Mouse (Mus musculus) lung, embryonic 16.5 days (tissue): ENCODE results near the gene Pafah2. TPM values are rescaled to one million over a fixed set of nuclear protein-coding genes. Genes with fewer than 3 reads are reported as not detected.

Source experiments
- ATAC-seq: fragments of 200-750 bp; cut with Nextera tagmentation; 2 replicates; pipeline ENCODE4 v1.8.0; 2017; ENCODE audit warnings: low read depth, mild to moderate bottlenecking, moderate library complexity
- H3K27ac ChIP-seq: fragments of 300-500 bp; sonication (generic); 2 replicates; pipeline ENCODE4 v1.5.1; 2014; ENCODE audit warnings: mild to moderate bottlenecking, control low read depth, low read length
- H3K27me3 ChIP-seq: fragments of 300-500 bp; sonication (generic); 2 replicates; pipeline ENCODE4 v1.6.1; 2014; ENCODE audit warnings: low read depth, low read length, mixed read lengths; ENCODE audit not compliant: control insufficient read depth, insufficient read depth
- H3K36me3 ChIP-seq: fragments of 300-500 bp; sonication (generic); 2 replicates; pipeline ENCODE4 v1.6.1; 2014; ENCODE audit warnings: low read length; ENCODE audit not compliant: control insufficient read depth, insufficient read depth
- H3K4me1 ChIP-seq: fragments of 300-500 bp; sonication (generic); replicated peaks from 2 replicates; pipeline ENCODE4 v1.6.1; 2014; ENCODE audit warnings: low read length, mixed read lengths; ENCODE audit not compliant: control insufficient read depth, insufficient read depth
- H3K4me2 ChIP-seq: fragments of 300-500 bp; sonication (generic); 2 replicates; pipeline ENCODE4 v1.6.1; 2014; ENCODE audit warnings: low read depth, low read length, control low read depth
- H3K4me3 ChIP-seq: fragments of 300-500 bp; sonication (generic); 2 replicates; pipeline ENCODE4 v1.5.1; 2014; ENCODE audit warnings: mild to moderate bottlenecking, low read length, control low read depth
- H3K9ac ChIP-seq: fragments of 300-500 bp; sonication (generic); 2 replicates; pipeline ENCODE4 v1.6.1; 2014; ENCODE audit warnings: low read length, control low read depth
- H3K9me3 ChIP-seq: fragments of 300-500 bp; sonication (generic); 2 replicates; pipeline ENCODE4 v1.6.1; 2016; ENCODE audit warnings: low read length; ENCODE audit not compliant: control insufficient read depth
- WGBS: fragments of 180-500 bp; shearing (Covaris S2); extraction: QIAGEN DNeasy Blood & Tissue Kit; methylation state at CpG from one replicate; pipeline ENCODE4 v1.1.7; 2014; 5-methylcytosine and 5-hydroxymethylcytosine counted together
- microRNA-seq: library from miRNA; unstranded; fragments of <30 nt; microRNA quantifications from one replicate; pipeline ENCODE4, GENCODE M21; 2016
- polyA plus RNA-seq: library from polyadenylated mRNA; unstranded; fragments of >200 nt; fragmentation: Nextera tagmentation; extraction: Ambion mirVana; gene quantifications from 2 replicates; pipeline ENCODE4 v1.2.1, GENCODE M21; 2015

Pafah2 gene
- polyA plus RNA-seq, 1 experiment from 2014 or later = 14.3 TPM

DNA sequence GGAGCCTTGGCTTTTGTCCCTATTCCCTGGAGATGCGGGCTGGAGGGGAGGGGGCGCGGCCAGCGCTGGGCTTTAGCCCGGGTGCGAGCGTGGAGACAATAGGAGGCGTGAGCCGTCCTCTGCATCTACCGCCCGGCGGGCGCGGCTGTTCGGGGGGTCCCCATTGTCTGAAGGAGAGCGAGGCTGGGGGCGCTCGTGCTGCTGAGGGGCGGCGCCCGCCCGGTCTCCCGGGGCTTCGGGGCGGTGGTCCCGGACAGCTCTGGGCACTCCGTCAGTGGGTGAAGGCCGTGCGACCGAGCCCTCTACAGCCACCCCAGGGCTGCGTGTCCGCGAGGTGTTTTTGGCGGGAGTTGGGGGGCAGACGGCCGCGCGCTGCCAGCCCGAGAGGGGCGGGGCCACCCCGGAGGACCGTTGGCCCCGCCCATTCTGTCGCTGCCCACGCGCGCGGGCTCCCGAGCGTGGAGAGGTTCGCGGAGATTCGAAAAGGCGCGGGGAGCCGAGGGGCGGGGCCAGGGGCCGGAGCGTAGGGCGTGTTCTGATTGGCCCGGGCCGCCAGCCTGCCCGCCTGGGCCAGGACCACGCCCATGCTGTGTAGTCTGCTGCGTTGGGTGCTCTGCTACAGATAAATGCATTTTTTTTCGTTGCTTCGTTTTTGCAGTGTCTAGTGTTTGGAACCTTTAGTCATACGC is 72.6 kb downstream of the Pafah2 start:
- Histone ChIP-seq H3K9ac (peak overlapping the region; percentile 93), H3K4me1 (peaks cover 10% of the 10 kb centered on the region), H3K36me3 (peaks cover 19% of the 10 kb centered on the region), H3K4me2 (peak overlapping the region; percentile 78), H3K27ac (peak overlapping the region; percentile 96), H3K27me3 (no peaks in the 10 kb centered on the region), H3K4me3 (peak overlapping the region; percentile 92), H3K9me3 (0 out of 2 replicates have a peak, but pooled peaks cover 2% of the 10 kb centered on the region)
- 0% methylated on average over 48 of the region's 68 CpGs for WGBS
- peak; percentile 90 for ATAC-seq

DNA sequence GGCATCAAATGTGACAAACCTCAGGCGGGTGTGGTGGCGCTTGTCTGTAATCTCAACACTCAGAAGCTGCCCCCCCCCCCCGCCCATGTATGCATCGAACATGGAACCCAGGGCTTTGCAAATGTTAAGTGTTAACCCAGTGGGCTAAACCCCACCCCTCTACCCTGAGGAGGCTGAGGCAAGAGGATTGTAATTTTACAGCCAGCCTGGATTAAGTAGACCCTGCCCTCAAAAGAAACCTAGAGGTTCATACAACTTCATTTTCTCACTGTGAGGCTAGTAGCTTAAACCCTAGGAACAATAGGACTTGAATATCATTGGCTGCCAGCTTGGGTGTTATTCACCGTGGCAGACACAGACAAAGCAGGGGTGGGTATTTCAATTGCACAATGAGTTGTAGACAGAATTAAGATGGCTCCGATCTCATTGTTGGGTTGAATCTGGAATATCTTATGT is 73.2 kb downstream of the Pafah2 start:
- H3K27ac ChIP-seq = peak overlapping the region; percentile 52; the same call in 1 of the 2 replicates
- peaks cover 10% of the 10 kb centered on the region for H3K4me1 ChIP-seq
- peak overlapping the region; percentile 78 for H3K4me2 ChIP-seq
- peak overlapping the region; percentile 92 for H3K4me3 ChIP-seq
- peak overlapping the region; percentile 93 for H3K9ac ChIP-seq
- peaks cover 26% of the 10 kb centered on the region for H3K36me3 ChIP-seq
- 0 out of 2 replicates have a peak, but pooled peaks cover 2% of the 10 kb centered on the region for H3K9me3 ChIP-seq
- H3K27me3 ChIP-seq = no peaks in the 10 kb centered on the region
- 6% methylated on average over 6 of the region's 6 CpGs for WGBS
- peak; percentile 5; the same call in 1 of the 2 replicates for ATAC-seq

DNA sequence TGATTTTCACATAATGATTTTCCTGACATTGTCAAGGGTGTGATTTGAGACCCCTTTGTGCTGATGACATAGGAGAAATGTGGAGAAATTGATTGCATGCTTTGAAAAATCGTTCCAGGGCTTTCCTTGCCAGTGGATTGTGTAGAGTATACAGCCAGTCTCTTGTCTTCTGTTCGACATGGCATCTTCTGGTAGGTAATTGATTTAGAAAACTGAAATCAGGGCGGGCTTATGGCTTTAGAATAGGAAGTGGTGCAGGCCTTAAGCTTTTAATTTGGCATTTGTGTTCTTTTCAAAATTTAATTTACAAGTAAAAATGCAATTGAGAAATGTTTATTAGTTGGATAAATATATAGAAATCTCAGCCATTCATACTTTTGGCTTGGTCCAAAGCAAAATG is 73.9 kb downstream of the Pafah2 start:
- Histone ChIP-seq H3K27ac (no peak overlapping the region), H3K4me1 (peaks cover 10% of the 10 kb centered on the region), H3K9ac (peak overlapping the region; percentile 54; the same call in 1 of the 2 replicates), H3K9me3 (0 out of 2 replicates have a peak, but pooled peaks cover 2% of the 10 kb centered on the region), H3K27me3 (no peaks in the 10 kb centered on the region), H3K4me3 (peak overlapping the region; percentile 92), H3K4me2 (peak overlapping the region; percentile 78), H3K36me3 (peaks cover 31% of the 10 kb centered on the region)
- 53% methylated on average over 3 of the region's 3 CpGs for WGBS
- ATAC-seq = no peak

DNA sequence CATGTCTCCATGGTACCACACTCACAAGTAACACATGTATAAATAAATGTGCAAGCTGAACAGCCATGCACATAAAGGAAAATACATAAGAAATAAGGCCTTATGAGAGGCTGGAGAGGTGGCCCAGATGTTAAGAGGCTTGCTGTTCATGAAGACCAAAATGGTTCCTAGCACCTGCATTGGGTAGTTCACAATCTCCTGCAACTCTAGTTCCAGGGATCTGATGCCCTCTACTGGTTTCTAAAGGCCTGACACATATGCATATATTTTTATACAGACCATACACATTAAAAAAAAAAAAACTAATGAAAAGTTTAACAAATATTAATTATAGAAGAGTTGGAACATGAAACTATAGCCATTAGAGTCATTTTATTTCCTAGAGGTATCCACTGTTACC is 75.3 kb downstream of the Pafah2 start:
- no peak for ATAC-seq
- Histone ChIP-seq H3K27me3 (no peaks in the 10 kb centered on the region), H3K4me2 (no peak overlapping the region), H3K9ac (no peak overlapping the region), H3K4me3 (no peak overlapping the region), H3K27ac (no peak overlapping the region), H3K4me1 (peaks cover 10% of the 10 kb centered on the region), H3K36me3 (peaks cover 37% of the 10 kb centered on the region), H3K9me3 (0 out of 2 replicates have a peak, but pooled peaks cover 2% of the 10 kb centered on the region)

DNA sequence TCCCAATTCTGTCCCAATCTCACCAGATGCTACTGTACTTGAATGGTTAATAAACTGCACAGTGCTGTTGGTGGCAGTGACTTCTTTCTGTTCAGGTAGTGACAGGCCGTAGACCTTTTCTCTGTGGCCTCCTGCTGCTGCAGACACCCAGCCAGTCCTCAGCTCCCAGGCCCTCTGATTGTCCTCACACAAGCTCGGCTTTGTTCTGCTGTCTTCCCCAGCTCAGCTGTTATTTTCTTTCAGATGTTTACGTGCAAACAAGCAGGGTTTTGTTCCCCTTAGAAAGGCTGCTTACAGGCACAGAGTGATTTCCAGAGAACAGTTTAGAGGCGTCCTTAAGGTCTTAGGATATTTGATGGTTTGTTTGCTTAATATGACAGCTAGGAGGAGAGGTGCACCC is 77.6 kb downstream of the Pafah2 start:
- no peak overlapping the region for H3K4me2 ChIP-seq
- H3K36me3 ChIP-seq = peaks cover 37% of the 10 kb centered on the region

DNA sequence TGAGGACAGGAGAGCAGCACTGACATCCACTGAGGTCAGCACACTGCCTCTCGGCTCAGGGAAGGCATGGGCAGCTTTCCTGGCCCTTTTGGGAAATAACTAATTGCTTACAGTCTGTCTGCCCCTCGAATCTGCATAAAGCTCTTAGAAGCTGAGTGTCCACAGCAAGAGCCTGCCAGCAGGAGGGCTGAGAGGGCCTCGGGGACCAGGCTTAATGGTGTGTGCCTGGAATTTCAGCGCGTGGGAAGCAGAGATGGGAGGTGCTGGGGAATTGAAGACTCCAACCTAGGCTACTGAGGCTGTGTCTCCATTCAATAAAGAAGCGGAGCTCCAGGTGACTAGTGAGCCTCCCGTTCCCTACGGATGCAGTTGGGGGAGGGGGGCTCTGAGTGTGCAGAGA is 78.1 kb downstream of the Pafah2 start:
- Histone ChIP-seq H3K4me3 (no peak overlapping the region), H3K4me1 (peaks cover 5% of the 10 kb centered on the region), H3K9ac (no peak overlapping the region), H3K27me3 (no peaks in the 10 kb centered on the region; the same call in 1 of the 2 replicates), H3K36me3 (peaks cover 37% of the 10 kb centered on the region), H3K4me2 (no peak overlapping the region), H3K9me3 (0 out of 2 replicates have a peak, but pooled peaks cover 2% of the 10 kb centered on the region), H3K27ac (no peak overlapping the region)
- ATAC-seq = no peak
- WGBS = 78% methylated on average over 8 of the region's 8 CpGs

More for the DNA sequence above, 77.6 kb downstream of the Pafah2 start:
- Histone ChIP-seq H3K27ac (no peak overlapping the region), H3K9me3 (0 out of 2 replicates have a peak, but pooled peaks cover 2% of the 10 kb centered on the region), H3K4me1 (peaks cover 5% of the 10 kb centered on the region), H3K9ac (no peak overlapping the region), H3K27me3 (no peaks in the 10 kb centered on the region; the same call in 1 of the 2 replicates), H3K4me3 (no peak overlapping the region)
- 80% methylated on average over 4 of the region's 4 CpGs for WGBS
- ATAC-seq = no peak

DNA sequence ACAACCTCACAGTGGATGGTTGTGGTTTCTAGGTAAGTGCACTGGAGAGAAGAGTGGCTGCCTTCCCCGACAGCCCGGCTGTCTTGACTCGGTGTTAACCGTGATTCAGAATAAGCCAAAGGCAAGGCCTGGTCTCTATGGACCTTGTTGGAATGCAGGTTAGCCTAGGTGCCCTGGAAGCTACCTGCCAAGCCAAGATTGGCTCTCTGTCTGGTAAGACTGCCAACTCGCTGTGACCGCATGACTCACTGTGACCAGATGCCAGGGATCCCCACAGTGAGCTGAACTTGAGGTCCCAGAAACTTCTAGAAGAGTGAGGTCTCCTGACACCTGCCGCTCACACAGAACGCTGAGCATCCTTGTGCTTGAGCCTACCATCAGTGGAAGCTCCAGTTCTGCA is 80.8 kb downstream of the Pafah2 start:
- Histone ChIP-seq H3K36me3 (peaks cover 26% of the 10 kb centered on the region), H3K27ac (no peak overlapping the region), H3K27me3 (no peaks in the 10 kb centered on the region; the same call in 1 of the 2 replicates), H3K9me3 (no peaks in the 10 kb centered on the region), H3K4me2 (no peak overlapping the region), H3K4me3 (no peak overlapping the region), H3K4me1 (0 out of 2 replicates have a peak, but pooled peaks cover 2% of the 10 kb centered on the region), H3K9ac (no peak overlapping the region)
- 81% methylated on average over 8 of the region's 8 CpGs for WGBS
- no peak for ATAC-seq

Small RNAs within 50 kb of the gene (microRNA-seq; reads per million reads assigned to microRNA genes)
- 2.2 reads per million, percentile 4 among the genes with 10 or more reads in this experiment for gene Gm23634

Other genes with a start within 250 kb of the Pafah2 start
- gene Cep85, start 209.2 kb upstream of the Pafah2 start, polyA plus RNA-seq = 51.9 and 56.1 TPM in 2 replicates
- gene Gm7534, start 193.3 kb upstream of the Pafah2 start, polyA plus RNA-seq = not detected in 2 replicates
- 0.23 and 0.87 TPM in 2 replicates for gene Catsper4, start 168.9 kb upstream of the Pafah2 start, polyA plus RNA-seq
- 12.6 and 14.2 TPM in 2 replicates for gene Cnksr1, start 157.9 kb upstream of the Pafah2 start, polyA plus RNA-seq
- gene E130218I03Rik, start 152.7 kb upstream of the Pafah2 start, polyA plus RNA-seq = 0.48 and 0.80 TPM in 2 replicates
- gene Zfp593, start 150.7 kb upstream of the Pafah2 start, polyA plus RNA-seq = 10.9 and 12.6 TPM in 2 replicates
- gene Gm30191, start 149.4 kb upstream of the Pafah2 start, polyA plus RNA-seq = not detected in 2 replicates
- 9.0 and 11.0 TPM in 2 replicates for gene Grrp1, start 142.2 kb upstream of the Pafah2 start, polyA plus RNA-seq
- 23.3 and 23.4 TPM in 2 replicates for gene Pdik1l, start 108.4 kb upstream of the Pafah2 start, polyA plus RNA-seq
- 2.6 and 3.1 TPM in 2 replicates for gene Trim63, start 81.2 kb upstream of the Pafah2 start, polyA plus RNA-seq
- 0.29 and 0.43 TPM in 2 replicates for gene Slc30a2, start 53.1 kb upstream of the Pafah2 start, polyA plus RNA-seq
- gene Extl1, start 12.5 kb upstream of the Pafah2 start, polyA plus RNA-seq = 1.8 and 2.5 TPM in 2 replicates
- gene Stmn1, start 72.0 kb downstream of the Pafah2 start, polyA plus RNA-seq = 1,638 and 1,729 TPM in 2 replicates
- gene Paqr7, start 100.4 kb downstream of the Pafah2 start, polyA plus RNA-seq = 6.9 and 8.7 TPM in 2 replicates
- gene Aunip, start 114.7 kb downstream of the Pafah2 start, polyA plus RNA-seq = 14.5 and 15.7 TPM in 2 replicates
- gene Mtfr1l, start 139.1 kb downstream of the Pafah2 start, polyA plus RNA-seq = 110 and 111 TPM in 2 replicates
- 9.7 and 10.4 TPM in 2 replicates for gene Selenon, start 155.8 kb downstream of the Pafah2 start, polyA plus RNA-seq